Mouse (Mus musculus) MEL (cell line): ENCODE measurements around the gene Myo10.

ENCODE experiments used
- CTCF ChIP-seq, 3 experiments: IDR thresholded peaks in 2 of 3; conservative IDR thresholded peaks in 1 of 3; 2 replicates each; pipeline ENCODE4 v1.5.1; 2011 to 2012; ENCODE audit warnings: low read length in 3 of 3, low read depth in 2 of 3, mild to moderate bottlenecking in 2 of 3, improper control_type of control experiment in 1 of 3, inconsistent platforms in 1 of 3, mixed read lengths in 1 of 3, moderate library complexity in 1 of 3; ENCODE audit not compliant: control insufficient read depth in 1 of 3, insufficient read depth in 1 of 3, poor library complexity in 1 of 3, severe bottlenecking in 1 of 3
- EP300 ChIP-seq, 2 experiments: IDR thresholded peaks; 2 replicates each; pipeline ENCODE4 v1.6.1; 2011; ENCODE audit warnings: improper control_type of control experiment in 2 of 2, low read length in 2 of 2, low read depth in 1 of 2, mild to moderate bottlenecking in 1 of 2
- HCFC1 ChIP-seq: IDR thresholded peaks from 2 replicates; pipeline ENCODE4 v1.6.1; 2012; ENCODE audit warnings: low read depth, mild to moderate bottlenecking, inconsistent platforms, low read length, improper control_type of control experiment, moderate library complexity
- MAX ChIP-seq: IDR thresholded peaks from 2 replicates; pipeline ENCODE4 v1.6.1; 2011; ENCODE audit warnings: low read length, improper control_type of control experiment
- MEF2A ChIP-seq: IDR thresholded peaks from 2 replicates; pipeline ENCODE4 v1.6.1; 2014; ENCODE audit warnings: low read depth, mild to moderate bottlenecking, inconsistent platforms, low read length, improper control_type of control experiment; ENCODE audit not compliant: poor library complexity, insufficient replicate concordance, severe bottlenecking; ENCODE audit errors: extremely low read depth
- MXI1 ChIP-seq: IDR thresholded peaks from 2 replicates; pipeline ENCODE4 v1.6.1; 2011; ENCODE audit warnings: mild to moderate bottlenecking, low read depth, low read length, improper control_type of control experiment
- POLR2A ChIP-seq, 2 experiments: IDR thresholded peaks; 2 replicates each; pipeline ENCODE4 v1.6.1; 2011 to 2012; ENCODE audit warnings: low read length in 2 of 2, mild to moderate bottlenecking in 2 of 2, control low read depth in 1 of 2, improper control_type of control experiment in 1 of 2, low read depth in 1 of 2, moderate library complexity in 1 of 2; ENCODE audit not compliant: control insufficient read depth in 1 of 2, insufficient read depth in 1 of 2, poor library complexity in 1 of 2
- TCF12 ChIP-seq: IDR thresholded peaks from 2 replicates; pipeline ENCODE4 v1.6.1; 2014; ENCODE audit warnings: low read depth, mild to moderate bottlenecking, inconsistent platforms, low read length, improper control_type of control experiment, moderate library complexity

GRCm38 (mm10) chr15:25847576-25848168 is 225.3 kb downstream of the Myo10 start:
- TF ChIP-seq POLR2A (IDR thresholded peaks at IDR 0.05; ENCODE audit: control insufficient read depth in 1 of 2, insufficient read depth in 1 of 2, low read depth in 1 of 2, low read length in 2 of 2, poor library complexity in 1 of 2): no peak
- no peak for TF ChIP-seq MAX
- no peak for TF ChIP-seq CTCF (IDR thresholded peaks at IDR 0.05 in 2 of 3, conservative IDR thresholded peaks at IDR 0.05 in 1 of 3; ENCODE audit: control insufficient read depth in 1 of 3, insufficient read depth in 1 of 3, low read depth in 2 of 3, low read length in 3 of 3, poor library complexity in 1 of 3, severe bottlenecking in 1 of 3)
- TF ChIP-seq MEF2A: no peak
- TF ChIP-seq TCF12: no peak
- no peak for TF ChIP-seq EP300 (IDR thresholded peaks at IDR 0.05; ENCODE audit: low read depth in 1 of 2, low read length in 2 of 2)
- TF ChIP-seq MXI1: no peak
- TF ChIP-seq HCFC1: no peak
